Mouse (Mus musculus) megakaryocyte, embryonic 14.5 days (primary cell): ENCODE measurements around the gene Wasf2. TPM values are rescaled to one million over a fixed set of nuclear protein-coding genes. Genes with fewer than 3 reads are reported as not detected.

ENCODE experiments used
- H3K27me3 ChIP-seq: replicated peaks from 2 replicates; pipeline ENCODE3; 2012; ENCODE audit warnings: inconsistent platforms
- H3K36me3 ChIP-seq: replicated peaks from 2 replicates; pipeline ENCODE3; 2012; ENCODE audit warnings: low read length, inconsistent platforms, mixed read lengths
- H3K4me1 ChIP-seq: 2 replicates; pipeline ENCODE4 v1.6.1; 2012; ENCODE audit warnings: inconsistent platforms
- H3K4me3 ChIP-seq: replicated peaks from 2 replicates; pipeline ENCODE3; 2012; ENCODE audit warnings: moderate library complexity, mild to moderate bottlenecking, inconsistent platforms
- H3K9me3 ChIP-seq: 2 replicates; pipeline ENCODE4 v1.6.1; 2012; ENCODE audit warnings: inconsistent platforms
- FLI1 ChIP-seq: IDR thresholded peaks from 2 replicates; pipeline ENCODE4 v1.6.1; 2012; ENCODE audit warnings: low read length, inconsistent platforms, mixed read lengths
- GATA1 ChIP-seq: IDR thresholded peaks from 3 replicates; pipeline ENCODE4 v1.6.1; 2012; ENCODE audit warnings: mixed read lengths, low read length, inconsistent platforms, borderline replicate concordance
- polyA plus RNA-seq: library from polyadenylated mRNA; stranded (reverse); fragments of >175 nt; gene quantifications from 2 replicates; pipeline ENCODE4 v1.2.3, GENCODE M21; 2012; ENCODE audit warnings: low replicate concordance; ENCODE audit not compliant: insufficient read depth

Gene Wasf2
- polyA plus RNA-seq, 1 experiment, result 43.7 TPM

DNA sequence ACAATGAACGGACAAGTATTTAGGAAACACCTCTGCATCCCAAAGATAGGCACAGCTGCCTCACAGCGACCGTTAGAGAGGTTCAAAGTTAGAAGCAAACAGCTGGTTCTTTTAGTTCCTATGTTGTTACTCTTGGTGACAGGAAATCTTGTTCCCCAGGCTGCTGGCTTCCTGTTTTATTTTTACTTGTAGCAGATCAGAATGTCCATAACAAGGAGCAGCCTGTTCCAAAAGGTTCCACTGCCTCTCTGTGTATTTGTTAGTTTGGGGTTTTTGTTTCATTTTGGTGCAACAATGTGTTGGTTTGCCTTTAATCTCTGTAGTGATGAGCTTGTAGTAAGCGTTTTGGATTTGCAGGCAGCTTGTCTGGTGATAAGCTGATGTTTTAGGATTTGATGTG lies 44.1 kb downstream of the Wasf2 start:
- peaks cover 63% of the 10 kb centered on the region for H3K36me3 ChIP-seq
- peak overlapping the region; percentile 87 for H3K4me3 ChIP-seq
- H3K27me3 ChIP-seq, result no peaks in the 10 kb centered on the region
- peaks cover 95% of the 10 kb centered on the region for H3K4me1 ChIP-seq
- TF ChIP-seq GATA1 (no peak), FLI1 (no peak)
- no peaks in the 10 kb centered on the region for H3K9me3 ChIP-seq

GRCm38 (mm10) chr4:133175274-133175673 lies 45.0 kb downstream of the Wasf2 start:
- no peak for TF ChIP-seq FLI1
- no peak for TF ChIP-seq GATA1
- H3K9me3 ChIP-seq, result no peaks in the 10 kb centered on the region
- H3K4me3 ChIP-seq, result no peak overlapping the region
- H3K27me3 ChIP-seq, result no peaks in the 10 kb centered on the region
- peaks cover 68% of the 10 kb centered on the region for H3K36me3 ChIP-seq
- H3K4me1 ChIP-seq, result peaks cover 91% of the 10 kb centered on the region

DNA sequence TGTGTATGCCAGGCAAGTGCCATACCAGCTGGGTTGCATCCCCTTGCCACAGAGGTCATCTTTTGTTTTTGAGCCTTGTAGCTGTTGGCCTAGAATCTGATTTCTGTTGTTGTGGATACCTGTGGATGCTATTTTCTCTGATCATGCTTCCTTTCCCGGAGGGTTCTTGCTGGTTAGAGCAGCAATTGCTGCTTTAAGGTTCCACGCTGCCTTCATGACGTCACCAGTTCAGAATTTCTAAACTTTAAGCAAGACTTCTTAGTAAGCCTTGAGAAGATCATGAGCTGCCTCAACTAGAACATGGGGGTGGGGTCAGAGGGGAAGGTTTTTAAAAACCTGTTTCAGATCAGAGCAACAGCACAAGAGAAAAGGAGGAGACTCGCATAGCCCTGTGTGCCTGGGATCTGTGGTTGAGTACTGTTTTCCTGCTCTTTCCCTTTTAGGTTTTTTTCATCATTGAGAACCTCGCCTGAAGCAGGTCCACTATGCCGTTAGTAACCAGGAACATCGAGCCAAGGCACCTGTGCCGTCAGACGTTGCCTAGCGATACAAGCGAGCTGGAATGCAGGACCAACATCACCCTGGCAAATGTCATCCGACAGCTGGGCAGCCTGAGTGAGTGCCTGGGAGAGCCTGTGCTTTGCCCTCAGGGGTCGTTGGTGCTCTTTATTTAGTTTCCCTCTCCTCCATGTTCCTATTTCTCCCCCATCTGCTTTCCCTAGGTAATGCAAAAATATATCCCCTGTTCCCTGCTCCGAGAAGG lies 45.9 kb downstream of the Wasf2 start:
- no peak for TF ChIP-seq GATA1
- no peak for TF ChIP-seq FLI1
- H3K9me3 ChIP-seq, result no peaks in the 10 kb centered on the region
- H3K4me1 ChIP-seq, result peaks cover 91% of the 10 kb centered on the region
- peaks cover 72% of the 10 kb centered on the region for H3K36me3 ChIP-seq
- peak overlapping the region; percentile 82 for H3K4me3 ChIP-seq
- H3K27me3 ChIP-seq, result no peaks in the 10 kb centered on the region

GRCm38 (mm10) chr4:133176761-133177403 lies 46.6 kb downstream of the Wasf2 start:
- TF ChIP-seq GATA1 (no peak), FLI1 (no peak)
- no peaks in the 10 kb centered on the region for H3K9me3 ChIP-seq
- peaks cover 86% of the 10 kb centered on the region for H3K4me1 ChIP-seq
- H3K27me3 ChIP-seq, result no peaks in the 10 kb centered on the region
- H3K4me3 ChIP-seq, result peak overlapping the region; percentile 44
- peaks cover 72% of the 10 kb centered on the region for H3K36me3 ChIP-seq

DNA sequence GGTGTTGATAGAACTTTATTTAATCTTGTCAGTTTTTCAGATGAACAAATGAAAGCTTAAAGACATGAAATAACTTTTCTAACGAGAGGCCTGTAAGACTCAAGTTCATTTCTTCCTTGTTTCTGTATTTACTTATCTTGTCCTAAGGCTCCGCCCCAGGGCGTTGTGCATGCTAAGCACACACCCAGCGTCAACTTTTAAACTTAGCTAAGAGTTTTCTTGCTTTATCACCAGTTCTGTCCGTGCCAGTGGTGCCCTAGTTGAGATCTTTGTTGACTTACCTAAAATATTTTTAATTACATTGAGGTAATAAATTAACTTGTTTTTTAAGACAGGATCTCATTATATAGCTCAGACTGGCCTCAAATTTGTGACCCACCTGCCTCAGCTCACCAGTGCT lies 48.0 kb downstream of the Wasf2 start:
- Histone ChIP-seq H3K9me3 (no peaks in the 10 kb centered on the region), H3K4me3 (no peak overlapping the region), H3K27me3 (no peaks in the 10 kb centered on the region), H3K4me1 (peaks cover 80% of the 10 kb centered on the region), H3K36me3 (peaks cover 79% of the 10 kb centered on the region)
- TF ChIP-seq FLI1, result no peak
- no peak for TF ChIP-seq GATA1

DNA sequence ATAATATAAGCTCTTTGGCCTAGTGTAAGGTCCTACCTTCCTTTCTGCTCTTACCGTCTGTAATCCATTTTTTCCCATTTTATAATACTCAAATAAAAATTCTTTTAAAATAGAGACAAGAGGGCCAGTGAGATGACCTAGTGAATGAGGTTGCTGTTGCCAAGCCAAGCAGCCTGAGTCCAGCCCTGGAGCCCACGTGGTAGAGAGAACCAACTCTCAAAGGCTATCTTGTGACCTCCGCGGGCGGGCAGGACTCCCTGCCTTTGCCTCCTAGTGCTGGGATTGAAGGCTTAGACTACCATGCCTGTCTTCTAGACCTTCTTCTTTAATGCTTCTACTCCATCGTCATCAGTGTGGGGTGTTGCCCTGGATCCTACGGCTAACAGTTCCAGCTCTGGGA lies 49.0 kb downstream of the Wasf2 start:
- Histone ChIP-seq H3K36me3 (peaks cover 88% of the 10 kb centered on the region), H3K4me3 (no peak overlapping the region), H3K27me3 (no peaks in the 10 kb centered on the region), H3K4me1 (peaks cover 71% of the 10 kb centered on the region), H3K9me3 (no peaks in the 10 kb centered on the region)
- TF ChIP-seq FLI1 (no peak), GATA1 (no peak)

GRCm38 (mm10) chr4:133182439-133183033 lies 52.2 kb downstream of the Wasf2 start:
- Histone ChIP-seq H3K36me3 (peaks cover 95% of the 10 kb centered on the region), H3K4me3 (no peak overlapping the region), H3K27me3 (no peaks in the 10 kb centered on the region), H3K4me1 (peaks cover 38% of the 10 kb centered on the region), H3K9me3 (no peaks in the 10 kb centered on the region)
- no peak for TF ChIP-seq FLI1
- no peak for TF ChIP-seq GATA1

- H3K9me3 ChIP-seq, result no peaks in the 10 kb centered on the region
- H3K36me3 ChIP-seq, result peaks cover 95% of the 10 kb centered on the region
- H3K4me1 ChIP-seq, result peaks cover 26% of the 10 kb centered on the region
- TF ChIP-seq FLI1, result no peak
- no peak for TF ChIP-seq GATA1
- H3K4me3 ChIP-seq, result no peak overlapping the region
- no peaks in the 10 kb centered on the region for H3K27me3 ChIP-seq
Measured at GRCm38 (mm10) chr4:133184031-133184897, 54.0 kb downstream of the Wasf2 start.

DNA sequence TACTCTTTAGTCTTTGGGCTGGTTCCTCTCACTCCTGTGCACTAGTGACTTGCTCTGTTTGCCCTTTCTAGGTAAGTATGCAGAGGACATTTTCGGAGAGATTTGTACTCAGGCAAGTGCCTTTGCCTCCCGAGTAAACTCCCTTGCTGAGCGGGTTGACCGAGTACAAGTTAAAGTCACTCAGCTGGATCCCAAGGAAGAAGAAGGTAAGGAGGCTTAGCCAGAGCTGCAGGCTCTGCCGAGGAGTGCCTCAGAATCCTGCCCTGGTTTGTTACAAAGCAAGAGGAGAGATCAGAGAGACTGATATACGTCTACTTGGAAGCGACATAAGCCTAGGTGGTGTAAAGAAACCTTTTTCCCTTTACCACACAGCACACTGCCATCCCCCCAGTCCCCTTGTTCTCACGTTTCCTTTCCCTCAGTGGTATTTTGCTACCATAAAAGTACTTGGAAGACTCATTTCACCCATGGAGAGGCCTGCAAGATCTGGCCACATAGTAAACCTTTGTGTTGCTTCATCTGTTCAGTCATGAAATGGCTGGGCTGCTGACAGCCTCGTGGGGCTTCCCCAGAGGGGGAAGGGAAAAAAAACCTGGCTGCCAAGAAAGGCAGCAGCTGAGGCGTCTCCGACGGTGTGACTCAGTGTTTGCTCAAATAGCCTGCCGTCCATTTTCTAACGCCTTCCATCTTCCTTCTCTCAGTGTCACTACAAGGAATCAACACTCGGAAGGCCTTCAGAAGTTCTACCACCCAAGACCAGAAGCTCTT lies 54.8 kb downstream of the Wasf2 start:
- Histone ChIP-seq H3K4me3 (no peak overlapping the region), H3K27me3 (no peaks in the 10 kb centered on the region), H3K36me3 (peaks cover 96% of the 10 kb centered on the region), H3K4me1 (peaks cover 20% of the 10 kb centered on the region), H3K9me3 (no peaks in the 10 kb centered on the region)
- TF ChIP-seq GATA1, result no peak
- TF ChIP-seq FLI1, result no peak
